Mouse (Mus musculus) MEL (cell line): ENCODE results near the gene Sgf29. TPM values are rescaled to one million over a fixed set of nuclear protein-coding genes. Genes with fewer than 3 reads are reported as not detected.

Experiments
- DNase-seq: peaks from one replicate; pipeline ENCODE4 v3.0.0; 2011; ENCODE audit warnings: low read depth, low spot score
- H3K27ac ChIP-seq: 2 replicates; pipeline ENCODE4 v1.5.1; 2012; ENCODE audit warnings: low read depth, mild to moderate bottlenecking, control low read depth, low read length, moderate library complexity; ENCODE audit not compliant: control insufficient read depth
- H3K27me3 ChIP-seq, 2 experiments: fragments of 150-350 bp in 1 of 2; sonication (generic) in 1 of 2; 2 replicates each; pipeline ENCODE4 v1.6.1; 2012; ENCODE audit warnings: low read length in 2 of 2, mild to moderate bottlenecking in 2 of 2, improper control_type of control experiment in 1 of 2, moderate library complexity in 1 of 2; ENCODE audit not compliant: insufficient read depth in 2 of 2, control insufficient read depth in 1 of 2
- H3K36me3 ChIP-seq, 2 experiments: 2 replicates each; pipeline ENCODE4 v1.6.1; 2012 to 2014; ENCODE audit warnings: low read length in 2 of 2, improper control_type of control experiment in 1 of 2, inconsistent platforms in 1 of 2, mild to moderate bottlenecking in 1 of 2; ENCODE audit not compliant: insufficient read depth in 2 of 2, control insufficient read depth in 1 of 2
- H3K4me1 ChIP-seq, 2 experiments: fragments of 150-350 bp in 1 of 2; sonication (generic) in 1 of 2; 2 replicates each; pipeline ENCODE4 v1.6.1; 2012; ENCODE audit warnings: low read length in 2 of 2, improper control_type of control experiment in 1 of 2, mild to moderate bottlenecking in 1 of 2; ENCODE audit not compliant: insufficient read depth in 2 of 2, control insufficient read depth in 1 of 2
- H3K4me3 ChIP-seq, 2 experiments: fragments of 150-350 bp in 1 of 2; sonication (generic) in 1 of 2; 2 replicates each; pipeline ENCODE4 v1.5.1; 2012; ENCODE audit warnings: low read depth in 2 of 2, low read length in 2 of 2, mild to moderate bottlenecking in 2 of 2, moderate library complexity in 2 of 2, control low read depth in 1 of 2, improper control_type of control experiment in 1 of 2; ENCODE audit not compliant: control insufficient read depth in 1 of 2, insufficient read depth in 1 of 2
- H3K79me2 ChIP-seq: 2 replicates; pipeline ENCODE4 v1.6.1; 2012; ENCODE audit warnings: mild to moderate bottlenecking, low read length, moderate library complexity; ENCODE audit not compliant: control insufficient read depth, poor library complexity, insufficient read depth
- H3K9ac ChIP-seq: 2 replicates; pipeline ENCODE4 v1.6.1; 2012; ENCODE audit warnings: low read depth, mild to moderate bottlenecking, control low read depth, low read length, moderate library complexity; ENCODE audit not compliant: control insufficient read depth, poor library complexity, severe bottlenecking
- H3K9me3 ChIP-seq: fragments of 150-350 bp; sonication (generic); replicated peaks from 2 replicates; pipeline ENCODE4 v1.6.1; 2012; ENCODE audit warnings: mild to moderate bottlenecking, low read length, improper control_type of control experiment, moderate library complexity; ENCODE audit not compliant: insufficient read depth
- BHLHE40 ChIP-seq: IDR thresholded peaks from 2 replicates; pipeline ENCODE4 v1.6.1; 2012; ENCODE audit warnings: low read depth, mild to moderate bottlenecking, inconsistent platforms, low read length, improper control_type of control experiment, borderline replicate concordance
- CHD1 ChIP-seq: IDR thresholded peaks from 2 replicates; pipeline ENCODE4 v1.6.1; 2012; ENCODE audit warnings: low read depth, mild to moderate bottlenecking, inconsistent platforms, low read length, improper control_type of control experiment
- ELF1 ChIP-seq: IDR thresholded peaks from 2 replicates; pipeline ENCODE4 v1.6.1; 2014; ENCODE audit warnings: low read depth, mild to moderate bottlenecking, inconsistent platforms, low read length, improper control_type of control experiment, moderate library complexity
- EP300 ChIP-seq, 2 experiments: IDR thresholded peaks; 2 replicates each; pipeline ENCODE4 v1.6.1; 2011; ENCODE audit warnings: improper control_type of control experiment in 2 of 2, low read length in 2 of 2, low read depth in 1 of 2, mild to moderate bottlenecking in 1 of 2
- GATA1 ChIP-seq: IDR thresholded peaks from 2 replicates; pipeline ENCODE4 v1.6.1; 2011; ENCODE audit warnings: low read depth, low read length, improper control_type of control experiment
- KAT2A ChIP-seq: conservative IDR thresholded peaks from 2 replicates; pipeline ENCODE4 v1.6.1; 2012; ENCODE audit warnings: low read depth, low read length, improper control_type of control experiment, inconsistent platforms
- MAFK ChIP-seq: IDR thresholded peaks from 2 replicates; pipeline ENCODE4 v1.6.1; 2011; ENCODE audit warnings: low read depth, mild to moderate bottlenecking, low read length, improper control_type of control experiment, borderline replicate concordance
- MAX ChIP-seq: IDR thresholded peaks from 2 replicates; pipeline ENCODE4 v1.6.1; 2011; ENCODE audit warnings: low read length, improper control_type of control experiment
- MEF2A ChIP-seq: IDR thresholded peaks from 2 replicates; pipeline ENCODE4 v1.6.1; 2014; ENCODE audit warnings: low read depth, mild to moderate bottlenecking, inconsistent platforms, low read length, improper control_type of control experiment; ENCODE audit not compliant: poor library complexity, insufficient replicate concordance, severe bottlenecking; ENCODE audit errors: extremely low read depth
- MXI1 ChIP-seq: IDR thresholded peaks from 2 replicates; pipeline ENCODE4 v1.6.1; 2011; ENCODE audit warnings: mild to moderate bottlenecking, low read depth, low read length, improper control_type of control experiment
- NELFE ChIP-seq: IDR thresholded peaks from 2 replicates; pipeline ENCODE4 v1.6.1; 2011; ENCODE audit warnings: low read depth, low read length, improper control_type of control experiment
- POLR2A ChIP-seq, 2 experiments: IDR thresholded peaks; 2 replicates each; pipeline ENCODE4 v1.6.1; 2011 to 2012; ENCODE audit warnings: low read length in 2 of 2, mild to moderate bottlenecking in 2 of 2, control low read depth in 1 of 2, improper control_type of control experiment in 1 of 2, low read depth in 1 of 2, moderate library complexity in 1 of 2; ENCODE audit not compliant: control insufficient read depth in 1 of 2, insufficient read depth in 1 of 2, poor library complexity in 1 of 2
- POLR2AphosphoS2 ChIP-seq: IDR thresholded peaks from 2 replicates; pipeline ENCODE4 v1.6.1; 2011; ENCODE audit warnings: low read length, improper control_type of control experiment
- POLR2AphosphoS5 ChIP-seq: IDR thresholded peaks from 2 replicates; pipeline ENCODE4 v1.6.1; 2012; ENCODE audit warnings: low read depth, borderline replicate concordance, mild to moderate bottlenecking, inconsistent platforms, low read length, moderate library complexity, mixed read lengths
- RAD21 ChIP-seq: IDR thresholded peaks from 2 replicates; pipeline ENCODE4 v1.6.1; 2011; ENCODE audit warnings: mild to moderate bottlenecking, low read depth, low read length, improper control_type of control experiment
- SIN3A ChIP-seq: IDR thresholded peaks from 2 replicates; pipeline ENCODE4 v1.6.1; 2012; ENCODE audit warnings: low read length, improper control_type of control experiment, inconsistent platforms
- SMC3 ChIP-seq: IDR thresholded peaks from 2 replicates; pipeline ENCODE4 v1.6.1; 2011; ENCODE audit warnings: low read depth, low read length, improper control_type of control experiment
- TCF12 ChIP-seq: IDR thresholded peaks from 2 replicates; pipeline ENCODE4 v1.6.1; 2014; ENCODE audit warnings: low read depth, mild to moderate bottlenecking, inconsistent platforms, low read length, improper control_type of control experiment, moderate library complexity
- UBTF ChIP-seq: IDR thresholded peaks from 2 replicates; pipeline ENCODE4 v1.6.1; 2012; ENCODE audit warnings: low read depth, mild to moderate bottlenecking, inconsistent platforms, low read length, improper control_type of control experiment, moderate library complexity, borderline replicate concordance; ENCODE audit not compliant: insufficient read depth
- ZC3H11A ChIP-seq: IDR thresholded peaks from 2 replicates; pipeline ENCODE4 v1.6.1; 2012; ENCODE audit warnings: low read depth, mild to moderate bottlenecking, inconsistent platforms, low read length, improper control_type of control experiment
- ZMIZ1 ChIP-seq: IDR thresholded peaks from 2 replicates; pipeline ENCODE4 v1.6.1; 2012; ENCODE audit warnings: low read depth, mild to moderate bottlenecking, inconsistent platforms, low read length, improper control_type of control experiment, moderate library complexity
- ZNF384 ChIP-seq: IDR thresholded peaks from 2 replicates; pipeline ENCODE4 v1.6.1; 2012; ENCODE audit warnings: low read depth, mild to moderate bottlenecking, inconsistent platforms, low read length, improper control_type of control experiment
- polyA plus RNA-seq, 2 experiments: library from polyadenylated mRNA; stranded (reverse) in 1 of 2; unstranded in 1 of 2; fragments of >175 nt in 1 of 2; fragments of >200 nt in 1 of 2; gene quantifications; 2 replicates each; pipeline versions ENCODE4 v1.2.1 to v1.2.4; 2012; ENCODE audit warnings: low replicate concordance in 2 of 2, low read depth in 1 of 2; ENCODE audit not compliant: insufficient read length in 2 of 2, insufficient read depth in 1 of 2, missing spikeins in 1 of 2
- total RNA-seq: library from RNA; depleted of rRNA; stranded (reverse); fragments of 300-350 nt; gene quantifications from 2 replicates; pipeline ENCODE4 v1.2.3, GENCODE M21; 2012

The Sgf29 gene
- total and polyA plus RNA-seq, 3 experiments: 81.7 to 117 TPM; not detected in 1

DNA sequence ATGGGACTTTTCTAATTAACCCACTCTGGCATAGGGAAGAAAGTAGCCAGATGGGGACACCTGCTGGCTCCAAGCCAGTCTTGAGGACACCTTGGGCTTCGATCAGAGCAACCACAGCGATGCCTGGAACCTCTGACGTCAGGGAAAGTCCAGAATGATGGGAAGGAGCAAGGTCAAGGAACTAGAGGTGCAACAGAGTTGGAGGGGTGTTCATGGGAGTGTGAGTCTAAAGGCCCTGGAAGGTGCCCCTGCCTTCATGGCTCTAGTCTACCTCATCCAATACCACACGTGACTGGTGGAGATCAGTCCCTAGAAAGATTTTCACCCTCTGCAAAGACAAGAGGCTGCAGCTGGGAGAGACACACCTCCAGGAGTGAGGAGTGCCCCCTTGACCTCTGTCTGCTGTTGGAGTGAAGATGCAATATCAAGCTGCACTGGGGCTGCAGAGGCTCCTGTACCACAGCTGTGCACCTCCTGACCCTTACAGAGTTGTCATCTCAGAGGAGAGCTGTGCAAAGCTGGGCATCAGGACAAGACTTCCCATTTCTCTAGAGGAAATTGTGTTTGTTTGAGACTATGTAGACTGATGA, 27.6 kb downstream of the Sgf29 start:
- no peak for DNase-seq
- Histone ChIP-seq H3K27ac (no peak overlapping the region), H3K4me3 (no peak overlapping the region), H3K79me2 (no peaks in the 10 kb centered on the region), H3K9ac (no peak overlapping the region), H3K9me3 (no peaks in the 10 kb centered on the region), H3K27me3 (no peaks in the 10 kb centered on the region), H3K36me3 (no peaks in the 10 kb centered on the region; a peak in 2 of 4 replicates), H3K4me1 (no peaks in the 10 kb centered on the region)
- TF ChIP-seq SIN3A (no peak), POLR2AphosphoS5 (no peak), MXI1 (no peak), NELFE (no peak), ZMIZ1 (no peak), KAT2A (no peak), POLR2AphosphoS2 (no peak), GATA1 (no peak), CHD1 (no peak)

DNA sequence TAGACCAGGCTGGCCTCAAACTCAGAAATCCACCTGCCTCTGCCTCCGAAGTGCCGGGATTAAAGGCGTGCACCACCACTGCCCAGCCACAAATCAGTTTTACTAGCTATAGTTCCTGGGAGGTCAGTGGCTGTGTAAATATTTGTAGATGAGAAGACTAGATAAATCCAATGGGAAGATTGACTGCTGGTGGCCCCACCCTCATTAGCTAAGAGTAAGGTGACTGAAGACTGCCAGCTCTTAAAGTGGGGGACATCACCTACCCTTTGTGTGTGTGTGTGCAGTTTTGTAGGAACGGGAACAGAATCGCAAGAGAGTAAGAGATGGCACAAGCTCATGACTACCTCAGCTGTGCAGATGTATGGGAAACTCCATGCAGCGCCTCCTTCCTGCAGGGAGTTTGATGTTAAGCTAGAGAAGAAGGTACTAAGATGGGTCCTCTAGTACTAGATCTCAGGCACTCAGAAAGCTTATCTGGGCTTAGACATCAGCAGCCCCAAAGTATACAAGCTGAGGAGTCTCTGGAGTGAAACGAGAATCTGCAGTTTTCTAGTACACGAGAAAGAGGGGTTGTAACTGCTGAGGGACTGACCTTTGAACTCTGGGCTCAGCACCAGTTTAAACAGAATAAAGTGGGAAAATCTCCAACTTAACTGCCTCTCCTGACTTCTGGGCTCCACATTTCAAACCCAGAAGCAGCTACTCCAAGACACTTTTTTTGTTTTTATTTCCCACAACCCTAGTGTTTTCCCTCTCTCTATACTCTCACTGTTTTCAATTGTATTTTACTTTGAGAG, 29.6 kb downstream of the Sgf29 start:
- no peak overlapping the region for H3K27ac ChIP-seq
- no peak overlapping the region for H3K9ac ChIP-seq
- no peaks in the 10 kb centered on the region for H3K4me1 ChIP-seq
- TF ChIP-seq ZNF384 (no peak), ZC3H11A (no peak), GATA1 (no peak), EP300 (IDR thresholded peaks at IDR 0.05; ENCODE audit: low read depth in 1 of 2, low read length in 2 of 2) (no peak), MAX (no peak), MEF2A (no peak), POLR2AphosphoS2 (no peak), MAFK (no peak), ELF1 (no peak), SMC3 (no peak), SIN3A (no peak), UBTF (no peak), POLR2A (IDR thresholded peaks at IDR 0.05; ENCODE audit: control insufficient read depth in 1 of 2, insufficient read depth in 1 of 2, low read depth in 1 of 2, low read length in 2 of 2, poor library complexity in 1 of 2) (no peak), TCF12 (no peak), BHLHE40 (no peak), ZMIZ1 (no peak), MXI1 (no peak), RAD21 (no peak)
- H3K9me3 ChIP-seq: no peaks in the 10 kb centered on the region
- H3K27me3 ChIP-seq: no peaks in the 10 kb centered on the region
- no peak overlapping the region for H3K4me3 ChIP-seq
- no peaks in the 10 kb centered on the region; a peak in 1 of 4 replicates for H3K36me3 ChIP-seq
- H3K79me2 ChIP-seq: no peaks in the 10 kb centered on the region
- DNase-seq: no peak
